Mouse (Mus musculus): Measurements from ENCODE around the gene Prkab1. TPM values are rescaled to one million over a fixed set of nuclear protein-coding genes. Genes with fewer than 3 reads are reported as not detected.
A peak's percentile ranks its signal among the peaks of the same experiment; 100 is the strongest.

The Prkab1 gene
- polyA plus RNA-seq, 1 experiment from 2014 or later, result 68.4 TPM

- no peaks in the 10 kb centered on the region for H3K9me3 ChIP-seq
- no peaks in the 10 kb centered on the region for H3K4me1 ChIP-seq (replicated peaks)
- H3K27ac ChIP-seq, result 0 out of 2 replicates have a peak overlapping the region, but pooled peaks have one; percentile 9
- no peak overlapping the region for H3K4me2 ChIP-seq (replicated peaks)
- no peak overlapping the region for H3K9ac ChIP-seq
- 92% methylated on average over 5 of the region's 5 CpGs for WGBS
- no peaks in the 10 kb centered on the region for H3K27me3 ChIP-seq (replicated peaks)
- H3K36me3 ChIP-seq, result no peaks in the 10 kb centered on the region
- ATAC-seq, result no peak
- no peak overlapping the region for H3K4me3 ChIP-seq (replicated peaks)
Measured at GRCm38 (mm10) chr5:115976446-115976845, 47.9 kb downstream of the Prkab1 start.

GRCm38 (mm10) chr5:115975672-115976071 lies 48.6 kb downstream of the Prkab1 start:
- no peak overlapping the region for H3K4me3 ChIP-seq (replicated peaks)
- H3K27me3 ChIP-seq (replicated peaks), result no peaks in the 10 kb centered on the region
- no peaks in the 10 kb centered on the region for H3K36me3 ChIP-seq
- ATAC-seq, result no peak
- H3K9ac ChIP-seq, result no peak overlapping the region
- no peaks in the 10 kb centered on the region for H3K9me3 ChIP-seq
- 89% methylated on average over 10 of the region's 10 CpGs for WGBS
- H3K4me1 ChIP-seq (replicated peaks), result no peaks in the 10 kb centered on the region
- H3K27ac ChIP-seq, result no peak overlapping the region
- no peak overlapping the region for H3K4me2 ChIP-seq (replicated peaks)

GRCm38 (mm10) chr5:115971236-115971635 lies 53.1 kb downstream of the Prkab1 start:
- Histone ChIP-seq H3K4me1 (replicated peaks) (no peaks in the 10 kb centered on the region), H3K36me3 (peaks cover 5% of the 10 kb centered on the region; the same call in 1 of the 2 replicates), H3K27me3 (replicated peaks) (no peaks in the 10 kb centered on the region), H3K9ac (no peak overlapping the region), H3K9me3 (no peaks in the 10 kb centered on the region), H3K27ac (peak overlapping the region; percentile 51), H3K4me2 (replicated peaks) (no peak overlapping the region), H3K4me3 (replicated peaks) (no peak overlapping the region)
- peak; percentile 62 for ATAC-seq
- 68% methylated on average over 15 of the region's 15 CpGs for WGBS

Other genes with a start within 250 kb of the Prkab1 start
- 25.7 and 26.2 TPM in 2 replicates for gene Cit, start 179.2 kb downstream of the Prkab1 start, polyA plus RNA-seq (2015; fragmentation: Nextera tagmentation; extraction: Ambion mirVana)
- gene Tmem233, start 58.7 kb upstream of the Prkab1 start, polyA plus RNA-seq (2015; fragmentation: Nextera tagmentation; extraction: Ambion mirVana), result not detected in 2 replicates

Data from intestine, embryonic 15.5 days (tissue).